Mouse (Mus musculus): ENCODE results near the gene Inpp5d. TPM values are rescaled to one million over a fixed set of nuclear protein-coding genes. Genes with fewer than 3 reads are reported as not detected.
A peak's percentile ranks its signal among the peaks of the same experiment; 100 is the strongest.

Gene Inpp5d
- polyA plus RNA-seq, 1 experiment: 1.6 TPM

DNA sequence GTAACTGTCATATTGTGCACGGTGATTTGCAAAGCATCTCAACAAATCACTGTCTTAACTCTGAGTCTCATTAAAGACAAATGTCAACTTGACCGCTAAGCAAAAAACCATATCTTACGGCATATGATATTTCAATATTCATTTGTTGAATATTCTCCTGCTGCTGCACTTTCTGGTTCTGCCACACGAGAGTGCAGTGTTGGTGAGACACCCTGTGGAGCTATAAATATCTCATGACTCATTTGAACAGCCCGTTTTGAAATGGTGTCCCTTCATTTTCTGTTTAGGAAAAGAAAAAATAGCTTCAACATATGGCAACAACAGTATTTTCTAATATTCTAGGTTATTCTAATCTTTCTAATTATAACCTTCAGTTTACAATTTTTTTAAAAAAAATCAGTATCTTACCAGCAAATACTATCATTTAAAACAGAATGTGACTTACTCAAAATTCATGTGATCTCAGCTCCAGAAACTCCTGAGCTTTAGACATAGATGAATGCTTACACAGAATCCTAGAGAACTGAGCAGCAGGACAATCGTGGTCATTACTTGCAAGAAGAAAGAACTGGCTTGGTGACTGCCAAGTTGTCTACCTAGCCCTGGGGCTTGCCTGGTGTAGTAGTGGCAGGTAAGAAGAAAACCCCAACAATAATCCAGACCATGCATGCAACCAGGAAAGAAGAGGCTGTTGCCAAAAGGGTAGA is 120.6 kb downstream of the Inpp5d start:
- TF ChIP-seq CTCF (IDR thresholded peaks at IDR 0.05; ENCODE audit: borderline replicate concordance, insufficient read depth, low read length): 0 out of 2 replicates have a peak, but pooled peaks have one; percentile 1
- TF ChIP-seq POLR2A (IDR thresholded peaks at IDR 0.05; ENCODE audit: low read depth, low read length): no peak
- Histone ChIP-seq H3K4me1 (ENCODE audit: control insufficient read depth, insufficient read depth, low read length) (no peaks in the 10 kb centered on the region), H3K4me3 (ENCODE audit: insufficient read depth, low read length) (no peak overlapping the region), H3K27ac (ENCODE audit: insufficient read depth, low read length) (no peak overlapping the region)

DNA sequence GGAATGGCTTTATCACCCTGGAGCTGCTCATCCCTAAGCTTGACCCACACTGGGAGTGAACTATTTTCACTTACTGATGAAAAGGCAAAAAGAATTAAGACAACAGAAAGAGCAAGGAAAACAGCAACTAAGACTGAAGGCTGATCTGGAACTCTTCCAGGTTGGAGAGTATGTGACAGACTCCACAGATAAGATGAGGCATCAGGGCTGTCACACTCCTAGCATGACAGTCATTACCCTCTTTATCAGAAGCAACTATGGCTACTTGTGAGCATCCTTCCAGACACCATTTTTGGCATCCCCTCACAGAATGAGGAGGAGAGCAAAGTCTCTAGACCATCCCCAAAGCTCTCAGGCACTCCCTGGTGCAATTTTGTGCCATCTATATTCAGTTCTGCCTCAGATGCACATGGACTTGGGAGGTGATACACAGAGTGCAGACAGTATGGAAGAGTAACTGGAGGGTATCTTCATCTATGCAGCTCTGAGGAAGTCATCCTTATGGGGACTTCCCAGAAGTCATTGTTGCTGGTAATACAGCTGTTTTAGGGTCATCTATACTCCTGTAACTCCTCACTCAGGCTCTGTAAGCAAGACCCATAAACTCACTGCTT is 129.4 kb downstream of the Inpp5d start:
- Histone ChIP-seq H3K4me1 (ENCODE audit: control insufficient read depth, insufficient read depth, low read length) (no peaks in the 10 kb centered on the region), H3K27ac (ENCODE audit: insufficient read depth, low read length) (no peak overlapping the region), H3K4me3 (ENCODE audit: insufficient read depth, low read length) (no peak overlapping the region)
- TF ChIP-seq POLR2A (IDR thresholded peaks at IDR 0.05; ENCODE audit: low read depth, low read length) (no peak), CTCF (IDR thresholded peaks at IDR 0.05; ENCODE audit: borderline replicate concordance, insufficient read depth, low read length) (no peak)

DNA sequence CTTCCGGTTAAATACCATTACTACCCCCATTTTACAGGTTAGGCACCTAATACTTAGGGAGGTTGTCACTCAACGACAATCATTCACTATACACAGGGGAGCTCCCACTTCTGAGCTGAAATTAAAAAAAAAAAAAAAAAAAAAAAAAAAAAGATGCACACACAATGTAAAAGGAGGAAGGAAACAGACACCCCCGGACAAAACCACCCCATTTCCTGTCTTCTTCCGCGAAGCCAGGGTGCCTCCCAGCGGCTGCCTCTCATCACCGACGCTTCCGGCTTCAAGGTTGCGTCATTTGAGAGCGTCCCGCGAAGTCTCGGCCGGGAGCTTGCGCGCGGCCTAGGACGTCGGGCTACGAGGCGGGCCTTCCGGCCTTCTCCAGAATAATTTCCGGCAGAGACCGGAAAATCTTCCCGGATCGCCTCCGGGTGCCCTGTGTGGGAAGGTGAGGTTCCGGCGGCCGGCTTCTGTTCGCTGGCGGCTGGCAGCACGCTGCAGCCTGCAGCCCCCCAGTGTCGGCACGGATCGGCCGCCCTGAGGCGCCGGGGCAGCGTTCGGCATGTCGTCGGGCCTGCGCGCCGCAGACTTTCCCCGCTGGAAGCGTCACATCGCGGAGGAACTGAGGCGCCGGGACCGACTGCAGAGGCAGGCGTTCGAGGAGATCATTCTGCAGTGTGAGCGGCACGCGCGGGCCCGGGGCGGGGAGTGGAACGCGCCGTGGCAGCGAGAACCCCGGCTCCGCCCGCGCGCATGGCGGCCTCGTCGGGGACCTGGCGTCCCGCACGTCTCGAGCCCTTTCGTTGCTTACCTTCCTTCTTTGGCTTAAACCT is 135.7 kb downstream of the Inpp5d start, which contains the start of gene Atg16l1:
Atg16l1 (plus strand) TSS at position 230 of the 830 bp plus-strand sequence.
- 0 out of 2 replicates have a peak, but pooled peaks cover 2% of the 10 kb centered on the region for H3K4me1 ChIP-seq (ENCODE audit: control insufficient read depth, insufficient read depth, low read length)
- TF ChIP-seq POLR2A (IDR thresholded peaks at IDR 0.05; ENCODE audit: low read depth, low read length) (peak; percentile 61), CTCF (IDR thresholded peaks at IDR 0.05; ENCODE audit: borderline replicate concordance, insufficient read depth, low read length) (no peak)
- peak within 1 kb of the TSS; percentile 82 for H3K4me3 ChIP-seq (ENCODE audit: insufficient read depth, low read length)
- H3K27ac ChIP-seq (ENCODE audit: insufficient read depth, low read length): peak within 1 kb of the TSS; percentile 70

GRCm38 (mm10) chr1:87763821-87764220 is 143.7 kb downstream of the Inpp5d start:
- H3K4me1 ChIP-seq (ENCODE audit: control insufficient read depth, insufficient read depth, low read length): no peaks in the 10 kb centered on the region
- H3K27ac ChIP-seq (ENCODE audit: insufficient read depth, low read length): no peak overlapping the region
- TF ChIP-seq CTCF (IDR thresholded peaks at IDR 0.05; ENCODE audit: borderline replicate concordance, insufficient read depth, low read length) (no peak), POLR2A (IDR thresholded peaks at IDR 0.05; ENCODE audit: low read depth, low read length) (no peak)
- no peak overlapping the region for H3K4me3 ChIP-seq (ENCODE audit: insufficient read depth, low read length)

- no peak overlapping the region for H3K4me3 ChIP-seq (ENCODE audit: insufficient read depth, low read length)
- no peak overlapping the region for H3K27ac ChIP-seq (ENCODE audit: insufficient read depth, low read length)
- TF ChIP-seq CTCF (IDR thresholded peaks at IDR 0.05; ENCODE audit: borderline replicate concordance, insufficient read depth, low read length): no peak
- no peak for TF ChIP-seq POLR2A (IDR thresholded peaks at IDR 0.05; ENCODE audit: low read depth, low read length)
- no peaks in the 10 kb centered on the region for H3K4me1 ChIP-seq (ENCODE audit: control insufficient read depth, insufficient read depth, low read length)
Observed at GRCm38 (mm10) chr1:87765741-87766140, 145.6 kb downstream of the Inpp5d start.

- H3K27ac ChIP-seq (ENCODE audit: insufficient read depth, low read length): no peak overlapping the region
- TF ChIP-seq POLR2A (IDR thresholded peaks at IDR 0.05; ENCODE audit: low read depth, low read length): no peak
- peak; percentile 68; the same call in 1 of the 2 replicates for TF ChIP-seq CTCF (IDR thresholded peaks at IDR 0.05; ENCODE audit: borderline replicate concordance, insufficient read depth, low read length)
- H3K4me3 ChIP-seq (ENCODE audit: insufficient read depth, low read length): no peak overlapping the region
- no peaks in the 10 kb centered on the region for H3K4me1 ChIP-seq (ENCODE audit: control insufficient read depth, insufficient read depth, low read length)
Observed at GRCm38 (mm10) chr1:87766233-87766632, 146.1 kb downstream of the Inpp5d start.

GRCm38 (mm10) chr1:87769263-87769662 is 149.2 kb downstream of the Inpp5d start:
- no peaks in the 10 kb centered on the region for H3K4me1 ChIP-seq (ENCODE audit: control insufficient read depth, insufficient read depth, low read length)
- H3K27ac ChIP-seq (ENCODE audit: insufficient read depth, low read length): no peak overlapping the region

More at GRCm38 (mm10) chr1:87769263-87769662, 149.2 kb downstream of the Inpp5d start:
- H3K4me3 ChIP-seq (ENCODE audit: insufficient read depth, low read length): no peak overlapping the region
- TF ChIP-seq CTCF (IDR thresholded peaks at IDR 0.05; ENCODE audit: borderline replicate concordance, insufficient read depth, low read length): no peak
- TF ChIP-seq POLR2A (IDR thresholded peaks at IDR 0.05; ENCODE audit: low read depth, low read length): no peak

Other genes with a start within 250 kb of the Inpp5d start
- gene Kcnj13, start 225.6 kb upstream of the Inpp5d start, polyA plus RNA-seq (2011; ENCODE audit: insufficient read length, low read depth, missing spikeins): not detected in 2 replicates
- gene Snorc, start 150.0 kb upstream of the Inpp5d start, polyA plus RNA-seq (2011; ENCODE audit: insufficient read length, low read depth, missing spikeins): not detected in 2 replicates
- not detected in 2 replicates for gene Neu2, start 110.4 kb upstream of the Inpp5d start, polyA plus RNA-seq (2011; ENCODE audit: insufficient read length, low read depth, missing spikeins)
- gene Ngef, start 46.4 kb upstream of the Inpp5d start, polyA plus RNA-seq (2011; ENCODE audit: insufficient read length, low read depth, missing spikeins): 0.68 and 1.2 TPM in 2 replicates
- gene Atg16l1, start 135.6 kb downstream of the Inpp5d start, polyA plus RNA-seq (2011; ENCODE audit: insufficient read length, low read depth, missing spikeins): 25.4 and 32.1 TPM in 2 replicates
- 0.47 and 0.81 TPM in 2 replicates for gene Sag, start 183.4 kb downstream of the Inpp5d start, polyA plus RNA-seq (2011; ENCODE audit: insufficient read length, low read depth, missing spikeins)
- gene Dgkd, start 233.0 kb downstream of the Inpp5d start, polyA plus RNA-seq (2011; ENCODE audit: insufficient read length, low read depth, missing spikeins): 25.8 and 34.0 TPM in 2 replicates